Mouse (Mus musculus) spleen, adult 2 months (tissue): ENCODE measurements around the gene Scyl3. TPM values are rescaled to one million over a fixed set of nuclear protein-coding genes. Genes with fewer than 3 reads are reported as not detected.
A peak's percentile ranks its signal among the peaks of the same experiment; 100 is the strongest.

ENCODE experiments used
- DNase-seq, 2 experiments: peaks; one replicate each; pipeline versions ENCODE4 v3.0.0 to v3.0.0-alpha.2; 2012 to 2021; ENCODE audit warnings: low spot score in 2 of 2, low read depth in 1 of 2
- H3K27ac ChIP-seq: fragments of 200-500 bp; 2 replicates; pipeline ENCODE4 v1.5.1; 2012; ENCODE audit warnings: low read length, inconsistent platforms; ENCODE audit not compliant: insufficient read depth
- H3K27me3 ChIP-seq: fragments of 200-500 bp; 2 replicates; pipeline ENCODE4 v1.6.1; 2012; ENCODE audit warnings: mild to moderate bottlenecking, moderate library complexity, low read length, inconsistent platforms; ENCODE audit not compliant: control insufficient read depth, insufficient read depth
- H3K36me3 ChIP-seq: fragments of 200-500 bp; 2 replicates; pipeline ENCODE4 v1.6.1; 2012; ENCODE audit warnings: mild to moderate bottlenecking, low read length, inconsistent platforms; ENCODE audit not compliant: control insufficient read depth, insufficient read depth
- H3K4me1 ChIP-seq: fragments of 200-500 bp; 2 replicates; pipeline ENCODE4 v1.6.1; 2011; ENCODE audit warnings: inconsistent platforms; ENCODE audit not compliant: control insufficient read depth, insufficient read depth, insufficient read length
- H3K4me3 ChIP-seq: fragments of 200-500 bp; 2 replicates; pipeline ENCODE4 v1.5.1; 2011; ENCODE audit warnings: mild to moderate bottlenecking, inconsistent platforms; ENCODE audit not compliant: insufficient read depth, insufficient read length; ENCODE audit errors: extremely low read depth
- CTCF ChIP-seq: fragments of 200-500 bp; IDR thresholded peaks from 2 replicates; pipeline ENCODE4 v1.5.1; 2011; ENCODE audit warnings: mild to moderate bottlenecking, inconsistent platforms; ENCODE audit not compliant: insufficient read depth, insufficient read length, insufficient replicate concordance; ENCODE audit errors: extremely low read depth
- POLR2A ChIP-seq: fragments of 200-500 bp; IDR thresholded peaks from 2 replicates; pipeline ENCODE4 v1.6.1; 2011; ENCODE audit warnings: low read depth, low read length, inconsistent platforms
- WGBS: fragments of 180-500 bp; shearing (Covaris S2); methylation state at CpG from one replicate; pipeline ENCODE4 v1.1.7; 2018; 5-methylcytosine and 5-hydroxymethylcytosine counted together
- polyA plus RNA-seq: library from polyadenylated mRNA; depleted of rRNA; stranded (reverse); fragments of >200 nt; gene quantifications from 2 replicates; pipeline ENCODE4 v1.2.3, GENCODE M21; 2012

Gene Scyl3
- polyA plus RNA-seq, 1 experiment = 8.5 TPM

GRCm38 (mm10) chr1:163958036-163958435, 29.1 kb downstream of the Scyl3 start:
- Histone ChIP-seq H3K4me3 (no peak overlapping the region), H3K27me3 (no peaks in the 10 kb centered on the region), H3K36me3 (peaks cover 18% of the 10 kb centered on the region), H3K27ac (no peak overlapping the region), H3K4me1 (no peaks in the 10 kb centered on the region)
- WGBS = 93% methylated on average over 3 of the region's 3 CpGs
- no peak for DNase-seq
- TF ChIP-seq CTCF = no peak
- no peak for TF ChIP-seq POLR2A

GRCm38 (mm10) chr1:163964008-163964689, 35.2 kb downstream of the Scyl3 start:
- TF ChIP-seq CTCF (no peak), POLR2A (no peak)
- no peak overlapping the region for H3K4me3 ChIP-seq
- H3K36me3 ChIP-seq = peaks cover 8% of the 10 kb centered on the region
- DNase-seq = no peak
- no peaks in the 10 kb centered on the region for H3K27me3 ChIP-seq
- WGBS = 49% methylated on average over 10 of the region's 10 CpGs
- H3K27ac ChIP-seq = no peak overlapping the region
- no peaks in the 10 kb centered on the region for H3K4me1 ChIP-seq

- TF ChIP-seq POLR2A = no peak
- no peak for TF ChIP-seq CTCF
- H3K27me3 ChIP-seq = no peaks in the 10 kb centered on the region
- no peak overlapping the region for H3K27ac ChIP-seq
- WGBS = 85% methylated on average over 1 of the region's 1 CpGs
- no peaks in the 10 kb centered on the region; the same call in 1 of the 2 replicates for H3K4me1 ChIP-seq
- no peak overlapping the region for H3K4me3 ChIP-seq
- DNase-seq = no peak
- no peaks in the 10 kb centered on the region; the same call in 1 of the 2 replicates for H3K36me3 ChIP-seq
Observed at GRCm38 (mm10) chr1:163974471-163974870, 45.6 kb downstream of the Scyl3 start.

GRCm38 (mm10) chr1:163975088-163975487, 46.2 kb downstream of the Scyl3 start:
- Histone ChIP-seq H3K27me3 (no peaks in the 10 kb centered on the region), H3K27ac (no peak overlapping the region)
- DNase-seq = peak in 1 of 2 experiments; percentile 17

GRCm38 (mm10) chr1:163976515-163976914, 47.6 kb downstream of the Scyl3 start:
- WGBS = 69% methylated on average over 1 of the region's 1 CpGs
- Histone ChIP-seq H3K27ac (no peak overlapping the region), H3K4me1 (no peaks in the 10 kb centered on the region; the same call in 1 of the 2 replicates), H3K27me3 (no peaks in the 10 kb centered on the region), H3K4me3 (no peak overlapping the region), H3K36me3 (no peaks in the 10 kb centered on the region)
- no peak for TF ChIP-seq POLR2A
- no peak for TF ChIP-seq CTCF
- DNase-seq = no peak

More at GRCm38 (mm10) chr1:163975088-163975487, 46.2 kb downstream of the Scyl3 start:
- Histone ChIP-seq H3K4me3 (no peak overlapping the region), H3K4me1 (no peaks in the 10 kb centered on the region; the same call in 1 of the 2 replicates), H3K36me3 (no peaks in the 10 kb centered on the region; the same call in 1 of the 2 replicates)
- WGBS = 88% methylated on average over 2 of the region's 2 CpGs
- TF ChIP-seq CTCF (no peak), POLR2A (no peak)

- DNase-seq = no peak
- Histone ChIP-seq H3K4me1 (no peaks in the 10 kb centered on the region), H3K27ac (no peak overlapping the region), H3K4me3 (no peak overlapping the region), H3K27me3 (no peaks in the 10 kb centered on the region), H3K36me3 (peaks cover 2% of the 10 kb centered on the region; the same call in 1 of the 2 replicates)
- TF ChIP-seq CTCF (no peak), POLR2A (no peak)
- 89% methylated on average over 4 of the region's 4 CpGs for WGBS
Observed at GRCm38 (mm10) chr1:163992371-163992770, 63.5 kb downstream of the Scyl3 start.

GRCm38 (mm10) chr1:163994173-163994720, 65.3 kb downstream of the Scyl3 start:
- Histone ChIP-seq H3K4me1 (no peaks in the 10 kb centered on the region), H3K27ac (no peak overlapping the region), H3K27me3 (no peaks in the 10 kb centered on the region), H3K4me3 (peak overlapping the region; percentile 86), H3K36me3 (peaks cover 2% of the 10 kb centered on the region; the same call in 1 of the 2 replicates)
- WGBS = under 1% methylated on average over 38 of the region's 38 CpGs
- TF ChIP-seq CTCF (no peak), POLR2A (no peak)
- no peak for DNase-seq
